Mouse (Mus musculus) c-Kit-positive CD71-negative TER-119-negative erythroid progenitor cells, embryonic 14.5 days (primary cell): ENCODE measurements around the gene Dna2.
"Not testable (repeated sequence)": the region's sequence is repeated elsewhere in the genome, so short reads cannot be mapped to it uniquely, and the experiment has no call there.

ENCODE experiments used
- DNase-seq: peaks from one replicate; pipeline ENCODE4 v3.0.0-alpha.2; 2013; ENCODE audit warnings: low read depth

The Dna2 gene

GRCm38 (mm10) chr10:62946738-62947471, at the start of gene Dna2:
Gene Dna2, plus strand, starts transcription at chr10:62947026.
- peak; percentile 77 for DNase-seq

GRCm38 (mm10) chr10:62897437-62897836, 49.4 kb upstream of the Dna2 start:
- no peak for DNase-seq

- no peak for DNase-seq
Measured at GRCm38 (mm10) chr10:62898061-62898460, 48.8 kb upstream of the Dna2 start.

- DNase-seq: no peak
Measured at GRCm38 (mm10) chr10:62900144-62900543, 46.7 kb upstream of the Dna2 start.

GRCm38 (mm10) chr10:62901826-62902225, 45.0 kb upstream of the Dna2 start:
- DNase-seq: no peak

- no peak for DNase-seq
Measured at GRCm38 (mm10) chr10:62902829-62903228, 44.0 kb upstream of the Dna2 start.

- no peak for DNase-seq
Measured at GRCm38 (mm10) chr10:62906336-62906735, 40.5 kb upstream of the Dna2 start.

GRCm38 (mm10) chr10:62908896-62909295, 37.9 kb upstream of the Dna2 start, which contains the start of gene Tet1:
Gene Tet1, minus strand, starts transcription at chr10:62908996.
- DNase-seq: not testable (repeated sequence)

GRCm38 (mm10) chr10:62911120-62911519, 35.7 kb upstream of the Dna2 start:
- no peak for DNase-seq

GRCm38 (mm10) chr10:62918985-62919384, 27.8 kb upstream of the Dna2 start:
- DNase-seq: no peak

- DNase-seq: peak; percentile 87
Measured at GRCm38 (mm10) chr10:62919925-62920765, 26.7 kb upstream of the Dna2 start, which contains the start of gene Slc25a16. Gene Slc25a16, plus strand, starts transcription at chr10:62920633.

GRCm38 (mm10) chr10:62920766-62921156, 26.1 kb upstream of the Dna2 start:
- no peak for DNase-seq

- DNase-seq: no peak
Measured at GRCm38 (mm10) chr10:62924096-62924635, 22.7 kb upstream of the Dna2 start.

GRCm38 (mm10) chr10:62932381-62932780, 14.4 kb upstream of the Dna2 start:
- no peak for DNase-seq

- peak; percentile 24 for DNase-seq
Measured at GRCm38 (mm10) chr10:62944975-62945580, 1.7 kb upstream of the Dna2 start.

- peak; percentile 34 for DNase-seq
Measured at GRCm38 (mm10) chr10:62948551-62948950, 1.7 kb downstream of the Dna2 start.

GRCm38 (mm10) chr10:62963956-62964355, 17.1 kb downstream of the Dna2 start:
- no peak for DNase-seq

GRCm38 (mm10) chr10:62965796-62966195, 19.0 kb downstream of the Dna2 start:
- DNase-seq: no peak

- no peak for DNase-seq
Measured at GRCm38 (mm10) chr10:62966291-62966690, 19.5 kb downstream of the Dna2 start.

- DNase-seq: no peak
Measured at GRCm38 (mm10) chr10:62971821-62972220, 25.0 kb downstream of the Dna2 start.

GRCm38 (mm10) chr10:62979667-62980038, 32.8 kb downstream of the Dna2 start:
- no peak for DNase-seq
